Mouse (Mus musculus): ENCODE results near the gene Pax3. TPM values are rescaled to one million over a fixed set of nuclear protein-coding genes. Genes with fewer than 3 reads are reported as not detected.

Pax3 gene
- polyA plus RNA-seq, 1 experiment from 2014 or later, result 24.4 TPM

GRCm38 (mm10) chr1:78189016-78189415, 7.9 kb downstream of the Pax3 start:
- no peak for ATAC-seq (ENCODE audit: low FRiP score)
- Histone ChIP-seq H3K4me1 (replicated peaks) (peaks cover 31% of the 10 kb centered on the region), H3K4me3 (peak overlapping the region; percentile 48), H3K36me3 (no peaks in the 10 kb centered on the region), H3K4me2 (peak overlapping the region; percentile 77), H3K27ac (peak overlapping the region; percentile 86), H3K27me3 (peaks cover 72% of the 10 kb centered on the region), H3K9me3 (no peaks in the 10 kb centered on the region), H3K9ac (peak overlapping the region; percentile 75)
- under 1% methylated on average over 16 of the region's 16 CpGs for WGBS

DNA sequence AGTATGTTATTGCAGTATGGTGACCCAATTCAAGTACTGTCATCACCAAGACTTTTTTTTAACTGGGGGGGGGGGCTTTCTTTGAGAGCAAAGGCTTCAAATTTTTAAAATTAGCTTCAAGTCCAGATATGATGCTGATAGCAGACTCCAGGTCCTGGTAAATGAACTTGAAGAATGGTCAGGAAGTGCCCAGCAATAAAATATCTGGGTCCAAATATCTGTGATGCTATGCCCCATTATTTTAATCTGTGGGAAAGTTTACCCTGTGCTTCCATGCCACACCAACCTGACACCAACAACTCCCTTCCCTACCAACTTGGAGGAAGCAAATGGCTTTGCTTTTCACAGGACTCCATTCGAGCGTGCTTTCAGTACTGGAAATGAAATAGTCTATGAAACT, 8.6 kb downstream of the Pax3 start:
- H3K4me3 ChIP-seq, result peak overlapping the region; percentile 48; the same call in 1 of the 2 replicates
- H3K27ac ChIP-seq, result 0 out of 2 replicates have a peak overlapping the region, but pooled peaks have one; percentile 6
- WGBS, result 2% methylated on average over 2 of the region's 2 CpGs
- H3K27me3 ChIP-seq, result peaks cover 75% of the 10 kb centered on the region
- H3K4me1 ChIP-seq (replicated peaks), result peaks cover 25% of the 10 kb centered on the region
- ATAC-seq (ENCODE audit: low FRiP score), result no peak
- H3K4me2 ChIP-seq, result peak overlapping the region; percentile 77
- H3K9ac ChIP-seq, result peak overlapping the region; percentile 35; the same call in 1 of the 2 replicates
- no peaks in the 10 kb centered on the region for H3K9me3 ChIP-seq
- no peaks in the 10 kb centered on the region for H3K36me3 ChIP-seq

GRCm38 (mm10) chr1:78187788-78188173, 9.2 kb downstream of the Pax3 start:
- peak overlapping the region; percentile 48; the same call in 1 of the 2 replicates for H3K4me3 ChIP-seq
- peak overlapping the region; percentile 77 for H3K4me2 ChIP-seq
- peaks cover 78% of the 10 kb centered on the region for H3K27me3 ChIP-seq
- H3K9ac ChIP-seq, result no peak overlapping the region
- no peak for ATAC-seq (ENCODE audit: low FRiP score)
- 5% methylated on average over 6 of the region's 6 CpGs for WGBS
- H3K9me3 ChIP-seq, result no peaks in the 10 kb centered on the region
- H3K4me1 ChIP-seq (replicated peaks), result peaks cover 23% of the 10 kb centered on the region
- H3K36me3 ChIP-seq, result no peaks in the 10 kb centered on the region
- H3K27ac ChIP-seq, result peak overlapping the region; percentile 42

DNA sequence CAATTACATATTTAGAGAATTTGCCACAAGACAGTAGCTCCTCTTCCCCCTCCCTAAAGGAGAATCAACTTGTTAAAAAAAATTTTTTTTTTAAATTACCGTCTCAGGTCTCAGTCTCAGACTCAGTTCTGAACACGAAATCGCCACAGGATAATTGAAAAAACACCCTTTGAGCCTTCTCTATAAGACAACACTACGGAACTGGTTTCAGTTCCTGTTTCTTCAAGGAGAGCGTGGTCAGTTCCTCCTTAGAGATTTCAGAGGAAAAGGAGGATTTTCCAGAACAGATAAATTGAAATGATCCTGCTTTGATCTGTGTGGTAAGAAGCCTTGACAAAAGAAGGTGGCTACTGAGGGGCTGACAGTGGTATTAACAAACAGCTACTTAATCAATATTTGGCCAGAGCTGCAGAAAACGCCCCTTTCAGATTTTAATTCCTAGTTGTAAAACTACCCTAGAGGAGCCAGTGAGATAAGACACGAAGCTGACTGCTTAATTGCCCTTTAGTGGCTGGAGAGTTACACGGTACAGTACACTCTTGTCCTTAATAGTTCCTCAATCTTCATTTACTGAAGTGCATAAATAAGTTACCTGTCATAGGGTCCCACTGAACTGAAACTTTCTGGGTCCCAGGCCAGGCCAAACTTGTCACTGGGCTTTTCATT, 9.7 kb downstream of the Pax3 start:
- Histone ChIP-seq H3K4me2 (peak overlapping the region; percentile 77), H3K4me3 (peak overlapping the region; percentile 19; the same call in 1 of the 2 replicates), H3K27ac (peak overlapping the region; percentile 42; the same call in 1 of the 2 replicates), H3K9me3 (no peaks in the 10 kb centered on the region), H3K27me3 (peaks cover 78% of the 10 kb centered on the region), H3K36me3 (no peaks in the 10 kb centered on the region), H3K4me1 (replicated peaks) (peaks cover 24% of the 10 kb centered on the region), H3K9ac (no peak overlapping the region)
- 7% methylated on average over 8 of the region's 8 CpGs for WGBS
- no peak for ATAC-seq (ENCODE audit: low FRiP score)

DNA sequence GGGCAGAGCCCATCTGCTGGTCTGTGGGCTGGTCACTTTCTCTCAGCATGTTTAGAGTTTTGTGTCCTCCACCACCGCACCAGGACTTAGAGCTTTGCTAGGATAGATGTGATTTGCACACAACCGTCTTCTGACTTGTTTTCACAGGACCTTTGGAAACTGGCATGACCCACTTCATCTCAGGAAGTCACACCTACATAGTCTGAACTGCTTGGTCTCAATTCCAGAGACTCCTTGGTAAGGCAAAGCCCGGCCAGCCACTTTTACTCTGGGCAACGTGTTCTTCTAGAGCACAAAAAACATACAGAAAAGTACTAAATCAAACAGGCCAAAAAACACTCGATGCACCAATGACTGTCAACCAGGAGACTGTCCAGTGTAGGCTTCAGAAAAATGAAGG, 14.0 kb downstream of the Pax3 start:
- ATAC-seq (ENCODE audit: low FRiP score), result no peak
- no peak overlapping the region for H3K27ac ChIP-seq
- no peak overlapping the region for H3K4me3 ChIP-seq
- peaks cover 17% of the 10 kb centered on the region for H3K4me1 ChIP-seq (replicated peaks)
- no peaks in the 10 kb centered on the region for H3K9me3 ChIP-seq
- H3K4me2 ChIP-seq, result no peak overlapping the region
- 39% methylated on average over 5 of the region's 5 CpGs for WGBS
- no peak overlapping the region for H3K9ac ChIP-seq
- H3K27me3 ChIP-seq, result peaks cover 81% of the 10 kb centered on the region
- no peaks in the 10 kb centered on the region for H3K36me3 ChIP-seq

DNA sequence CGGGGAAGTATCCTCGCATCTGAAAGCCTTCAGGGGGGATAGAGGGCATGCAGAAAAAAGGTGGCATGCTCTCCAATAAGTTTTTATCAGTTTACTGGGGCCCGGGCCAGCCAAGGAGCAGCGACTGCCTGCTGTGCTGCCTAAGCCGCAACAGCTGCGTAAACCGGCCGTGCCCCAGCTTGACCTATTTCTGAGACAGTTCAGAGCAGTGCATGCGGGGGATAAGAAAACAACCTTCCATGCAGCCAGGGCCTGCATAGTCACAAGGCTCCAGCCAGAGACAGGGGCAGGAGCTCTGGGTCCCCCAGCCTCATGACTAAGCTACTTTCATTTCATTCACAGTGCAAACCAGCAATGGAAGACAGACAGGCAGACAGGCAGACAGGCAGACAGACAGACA, 15.1 kb downstream of the Pax3 start:
- ATAC-seq (ENCODE audit: low FRiP score), result no peak; the same call in 1 of the 2 replicates
- Histone ChIP-seq H3K9me3 (no peaks in the 10 kb centered on the region), H3K36me3 (no peaks in the 10 kb centered on the region), H3K4me2 (peak overlapping the region; percentile 25), H3K27ac (no peak overlapping the region), H3K27me3 (peaks cover 79% of the 10 kb centered on the region), H3K4me1 (replicated peaks) (peaks cover 10% of the 10 kb centered on the region), H3K9ac (no peak overlapping the region), H3K4me3 (no peak overlapping the region)
- 7% methylated on average over 9 of the region's 9 CpGs for WGBS

GRCm38 (mm10) chr1:78172334-78172733, 24.6 kb downstream of the Pax3 start:
- peak overlapping the region; percentile 64 for H3K27ac ChIP-seq
- no peaks in the 10 kb centered on the region for H3K9me3 ChIP-seq
- no peak for ATAC-seq (ENCODE audit: low FRiP score)
- 26% methylated on average over 6 of the region's 6 CpGs for WGBS
- peaks cover 39% of the 10 kb centered on the region for H3K4me1 ChIP-seq (replicated peaks)
- H3K9ac ChIP-seq, result no peak overlapping the region
- no peaks in the 10 kb centered on the region for H3K36me3 ChIP-seq
- peaks cover 76% of the 10 kb centered on the region for H3K27me3 ChIP-seq
- peak overlapping the region; percentile 30 for H3K4me2 ChIP-seq
- no peak overlapping the region for H3K4me3 ChIP-seq

- Histone ChIP-seq H3K27ac (peak overlapping the region; percentile 64; the same call in 1 of the 2 replicates), H3K4me1 (replicated peaks) (peaks cover 45% of the 10 kb centered on the region)
Observed at GRCm38 (mm10) chr1:78171671-78172070, 25.3 kb downstream of the Pax3 start.

DNA sequence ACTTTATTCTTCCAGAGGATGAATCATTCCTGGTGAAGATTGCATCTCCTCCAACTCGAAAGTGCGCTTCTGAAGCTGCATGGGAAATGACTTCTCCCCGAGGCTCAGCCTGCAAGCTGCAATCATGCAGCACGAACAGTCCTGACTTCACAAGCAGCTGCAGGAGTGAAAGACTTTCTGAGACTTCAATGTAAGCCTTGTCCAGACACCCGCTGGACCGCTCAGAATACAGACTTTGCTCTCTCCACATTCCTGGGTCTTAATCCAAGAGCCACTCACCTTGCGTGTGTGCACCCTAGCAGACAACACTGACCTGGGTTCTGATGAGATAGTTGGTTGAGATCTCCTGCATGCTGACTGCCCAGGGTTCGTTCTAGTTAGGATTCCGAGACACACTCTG, 26.2 kb downstream of the Pax3 start:
- ATAC-seq (ENCODE audit: low FRiP score), result no peak
- peak overlapping the region; percentile 62 for H3K27ac ChIP-seq
- H3K9me3 ChIP-seq, result no peaks in the 10 kb centered on the region
- no peak overlapping the region for H3K9ac ChIP-seq
- peaks cover 74% of the 10 kb centered on the region for H3K27me3 ChIP-seq
- H3K4me1 ChIP-seq (replicated peaks), result peaks cover 49% of the 10 kb centered on the region
- no peaks in the 10 kb centered on the region for H3K36me3 ChIP-seq
- no peak overlapping the region for H3K4me3 ChIP-seq
- 20% methylated on average over 9 of the region's 9 CpGs for WGBS
- peak overlapping the region; percentile 26 for H3K4me2 ChIP-seq

More at GRCm38 (mm10) chr1:78171671-78172070, 25.3 kb downstream of the Pax3 start:
- Histone ChIP-seq H3K9ac (no peak overlapping the region), H3K27me3 (peaks cover 76% of the 10 kb centered on the region), H3K36me3 (no peaks in the 10 kb centered on the region), H3K4me2 (peak overlapping the region; percentile 30), H3K4me3 (no peak overlapping the region), H3K9me3 (no peaks in the 10 kb centered on the region)
- ATAC-seq (ENCODE audit: low FRiP score), result no peak
- WGBS, result 11% methylated on average over 1 of the region's 1 CpGs

- peaks cover 86% of the 10 kb centered on the region for H3K27me3 ChIP-seq
- H3K9me3 ChIP-seq, result no peaks in the 10 kb centered on the region
- no peak overlapping the region for H3K4me2 ChIP-seq
- peaks cover 52% of the 10 kb centered on the region for H3K4me1 ChIP-seq (replicated peaks)
- no peak overlapping the region for H3K27ac ChIP-seq
- 21% methylated on average over 3 of the region's 3 CpGs for WGBS
- no peaks in the 10 kb centered on the region for H3K36me3 ChIP-seq
- no peak overlapping the region for H3K9ac ChIP-seq
- ATAC-seq (ENCODE audit: low FRiP score), result no peak
- no peak overlapping the region for H3K4me3 ChIP-seq
Observed at GRCm38 (mm10) chr1:78168796-78169195, 28.1 kb downstream of the Pax3 start.

DNA sequence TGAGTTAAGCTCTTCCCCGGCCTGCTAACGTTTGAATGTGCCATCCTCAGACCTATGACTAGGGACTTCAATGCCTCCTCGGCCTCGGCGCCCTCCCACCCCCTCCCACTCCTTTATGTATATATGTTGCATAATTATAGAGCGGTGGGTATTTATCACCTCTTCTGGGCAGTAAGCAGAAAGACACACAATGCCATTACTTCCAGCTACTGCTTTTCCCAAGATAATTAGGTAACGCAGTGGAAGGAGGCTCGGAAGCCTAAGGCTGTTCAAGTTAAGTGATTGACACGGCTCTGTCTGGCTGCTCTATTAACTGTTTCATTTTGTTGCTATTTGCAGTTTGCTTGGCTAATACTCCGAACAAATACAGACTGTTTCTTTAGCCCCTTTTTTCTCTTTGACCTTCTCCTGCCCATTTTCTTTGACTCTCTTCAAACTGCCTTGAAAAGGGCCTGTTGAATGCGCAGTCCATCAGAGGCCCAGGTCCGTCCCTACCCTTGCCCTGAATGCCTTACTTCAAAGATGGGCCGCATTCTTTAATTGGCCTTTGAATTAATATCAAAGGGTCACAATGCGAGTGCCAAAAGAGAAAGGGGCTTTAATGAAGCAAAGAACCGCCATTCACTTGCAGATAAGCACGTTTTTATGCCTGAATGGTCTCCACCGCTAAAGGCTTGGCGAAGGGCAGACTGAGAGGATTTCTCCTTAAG, 29.2 kb downstream of the Pax3 start:
- Histone ChIP-seq H3K36me3 (no peaks in the 10 kb centered on the region), H3K27me3 (peaks cover 90% of the 10 kb centered on the region), H3K9ac (no peak overlapping the region), H3K4me2 (peak overlapping the region; percentile 27), H3K27ac (no peak overlapping the region), H3K4me3 (no peak overlapping the region), H3K9me3 (no peaks in the 10 kb centered on the region), H3K4me1 (replicated peaks) (peaks cover 54% of the 10 kb centered on the region)
- ATAC-seq (ENCODE audit: low FRiP score), result peak; percentile 70
- 10% methylated on average over 18 of the region's 18 CpGs for WGBS

DNA sequence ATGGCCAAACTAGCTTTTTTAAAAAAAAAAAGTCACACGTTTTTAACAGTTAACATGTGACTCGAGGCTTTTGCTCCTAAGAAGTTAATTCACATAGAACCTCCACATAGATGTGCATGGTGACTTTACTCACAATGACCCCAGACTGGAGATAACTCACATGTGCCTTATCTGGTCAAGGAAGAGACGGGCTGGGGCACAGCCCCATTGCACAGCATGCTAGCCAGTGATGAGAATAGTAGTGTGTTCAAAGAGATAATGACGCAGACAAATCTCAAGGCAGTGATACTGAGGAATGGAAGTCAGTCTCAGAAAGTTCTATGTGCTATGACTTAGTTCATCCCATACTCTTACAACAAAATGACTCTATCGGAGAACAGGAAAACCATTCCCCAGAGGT, 35.2 kb downstream of the Pax3 start:
- H3K9me3 ChIP-seq, result no peaks in the 10 kb centered on the region
- ATAC-seq (ENCODE audit: low FRiP score), result no peak
- H3K4me1 ChIP-seq (replicated peaks), result peaks cover 27% of the 10 kb centered on the region
- H3K27ac ChIP-seq, result no peak overlapping the region
- H3K9ac ChIP-seq, result no peak overlapping the region
- no peak overlapping the region for H3K4me2 ChIP-seq
- no peak overlapping the region for H3K4me3 ChIP-seq
- 80% methylated on average over 5 of the region's 5 CpGs for WGBS
- peaks cover 91% of the 10 kb centered on the region for H3K27me3 ChIP-seq
- H3K36me3 ChIP-seq, result no peaks in the 10 kb centered on the region
